Mouse (Mus musculus) cerebellum, adult 11-12 months (tissue): ENCODE results near the gene Mgat4e.
"Not testable (repeated sequence)": the region's sequence is repeated elsewhere in the genome, so short reads cannot be mapped to it uniquely, and the experiment has no call there.

Source experiments
- DNase-seq: peaks from one replicate; pipeline ENCODE4 v3.0.0; 2022

Mgat4e gene

GRCm38 (mm10) chr1:134555871-134556670, 6.6 kb upstream of the Mgat4e start:
- DNase-seq, result no peak

- peak; percentile 28 for DNase-seq
Measured at GRCm38 (mm10) chr1:134555240-134555870, 5.9 kb upstream of the Mgat4e start.

- DNase-seq, result no peak
Measured at GRCm38 (mm10) chr1:134552396-134552795, 2.9 kb upstream of the Mgat4e start.

DNA sequence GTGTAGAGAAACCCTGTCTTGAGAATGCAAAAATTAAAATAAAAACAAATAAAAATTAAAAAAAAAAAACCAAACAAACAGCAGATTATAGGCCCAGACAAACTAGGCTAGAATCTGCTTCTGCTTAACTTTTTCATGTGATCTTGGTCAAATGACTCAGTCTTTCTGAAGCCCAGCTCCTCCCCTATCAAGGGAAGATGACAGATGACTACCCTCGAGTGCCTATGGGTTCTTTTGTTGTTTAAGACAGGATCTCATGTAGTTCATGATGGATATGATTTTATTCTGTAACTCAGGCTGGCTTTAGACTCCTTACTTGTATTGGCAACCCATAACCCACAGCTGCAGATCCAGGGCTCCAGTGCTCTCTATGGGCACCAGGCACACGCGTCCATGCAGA, 2.4 kb upstream of the Mgat4e start:
- no peak for DNase-seq

DNA sequence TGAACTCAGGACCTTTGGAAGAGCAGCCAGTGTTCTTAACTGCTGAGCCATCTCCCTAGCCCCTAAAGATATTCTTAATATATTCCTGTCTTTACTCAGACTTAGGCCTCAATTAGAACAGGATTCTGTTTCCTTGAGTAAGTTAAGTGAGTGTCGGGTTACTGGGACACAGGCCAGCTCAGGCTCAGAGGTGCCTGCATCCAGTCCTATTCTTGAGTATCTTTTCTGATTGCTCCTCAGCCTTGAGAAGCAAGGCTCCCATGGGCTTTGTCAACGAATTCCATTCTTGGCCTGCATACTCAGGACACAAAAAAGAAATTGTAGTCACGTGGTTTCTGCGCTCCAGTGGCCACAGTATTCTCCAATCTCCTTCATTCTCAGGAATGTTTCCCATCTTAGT, 1.3 kb downstream of the Mgat4e start:
- DNase-seq, result no peak

DNA sequence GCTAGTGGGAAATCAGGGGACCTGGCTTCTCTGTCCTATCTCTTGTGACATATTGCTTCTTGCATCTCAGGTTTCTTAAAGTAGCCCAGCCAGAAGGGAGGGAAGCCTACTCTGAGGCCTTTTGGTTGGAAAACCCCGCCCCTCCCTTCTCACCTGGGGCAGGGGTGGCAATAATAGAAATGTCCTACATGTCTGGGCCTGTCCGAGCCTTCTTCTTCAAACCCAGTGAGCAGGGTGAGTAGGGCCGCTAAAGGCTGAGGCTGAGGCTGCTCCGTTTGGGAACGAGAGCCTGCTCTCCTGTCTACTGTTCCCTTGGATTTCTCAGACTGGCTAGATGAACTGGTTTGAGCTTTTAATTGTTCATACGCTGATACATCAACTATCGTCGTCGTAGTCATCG, 8.9 kb downstream of the Mgat4e start:
- DNase-seq, result no peak

DNA sequence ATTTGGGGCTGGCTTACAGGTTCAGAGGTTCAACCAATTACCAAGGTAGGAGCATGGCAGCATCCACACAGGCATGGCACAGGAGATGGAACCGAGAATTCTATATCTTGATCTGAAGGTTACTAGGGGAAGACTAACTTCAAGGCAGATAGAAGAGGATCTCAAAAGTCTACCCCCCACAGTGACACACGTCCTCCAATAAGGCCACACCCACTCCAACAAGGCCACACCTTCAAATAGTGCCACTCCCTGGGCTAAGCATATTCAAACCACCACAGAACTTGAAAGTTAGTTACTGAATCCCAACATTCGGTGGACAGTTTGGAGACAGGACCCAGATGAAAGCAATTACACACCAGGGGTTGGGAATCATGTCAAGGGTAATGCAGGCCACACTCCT, 14.0 kb downstream of the Mgat4e start:
- no peak for DNase-seq

GRCm38 (mm10) chr1:134535054-134535453, 14.4 kb downstream of the Mgat4e start:
- no peak for DNase-seq

DNA sequence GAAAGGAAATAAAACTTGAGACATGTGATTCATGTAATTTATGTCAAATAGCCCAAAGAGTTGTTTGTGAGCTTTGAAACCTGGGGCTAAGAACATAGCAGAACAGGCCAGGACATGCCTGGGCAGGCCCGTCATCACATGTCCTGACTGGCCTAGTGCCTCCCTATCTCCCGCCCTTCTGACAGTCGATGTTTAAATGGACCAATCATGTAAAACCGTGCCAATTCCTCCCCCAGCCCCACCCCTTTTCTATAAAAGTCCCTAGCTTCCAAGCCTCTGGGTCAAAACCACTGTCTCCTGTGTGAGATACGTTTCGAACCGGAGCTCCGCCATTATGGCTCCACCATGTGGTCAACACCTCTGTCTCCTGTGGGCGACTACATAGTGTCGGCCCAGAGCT, 15.8 kb downstream of the Mgat4e start:
- not testable (repeated sequence) for DNase-seq

DNA sequence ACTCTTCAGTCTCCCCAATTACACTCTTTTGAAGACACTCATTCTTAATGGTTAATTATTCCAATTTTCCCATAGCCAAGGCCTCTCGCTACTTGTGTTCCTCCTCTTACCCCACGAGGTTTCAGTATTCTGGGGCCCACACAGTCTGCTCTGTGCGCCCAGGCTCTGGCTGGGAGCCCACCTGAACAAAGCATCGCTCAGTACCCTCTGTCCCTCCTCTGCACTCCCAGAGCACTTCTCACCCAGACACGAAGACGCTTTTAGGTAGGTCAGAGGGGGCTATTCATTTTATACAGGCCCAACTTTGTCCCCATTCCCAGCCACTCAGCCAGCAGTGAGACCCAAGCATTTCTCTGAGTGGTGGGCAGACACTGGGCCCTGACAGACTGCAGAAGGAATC, 18.9 kb downstream of the Mgat4e start:
- no peak for DNase-seq

DNA sequence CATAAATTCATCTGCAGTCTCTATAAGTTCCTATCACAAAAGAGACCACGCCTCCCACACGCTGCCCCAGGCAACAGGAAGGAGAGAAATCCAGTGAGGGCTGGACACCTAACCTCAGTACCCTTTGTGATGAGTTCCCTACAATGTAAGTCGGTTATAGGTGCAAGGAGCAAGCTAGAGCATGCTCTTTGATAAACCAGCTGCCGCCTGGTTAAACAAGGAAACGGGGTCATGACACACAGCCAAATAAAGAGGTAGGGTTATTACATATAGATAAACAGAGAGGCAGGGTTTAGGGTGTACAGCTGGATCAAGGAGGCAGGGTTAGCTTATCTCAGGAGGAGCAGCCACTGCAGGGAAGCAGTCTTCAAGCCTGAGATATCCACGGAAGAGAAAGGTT, 22.7 kb downstream of the Mgat4e start:
- no peak for DNase-seq

DNA sequence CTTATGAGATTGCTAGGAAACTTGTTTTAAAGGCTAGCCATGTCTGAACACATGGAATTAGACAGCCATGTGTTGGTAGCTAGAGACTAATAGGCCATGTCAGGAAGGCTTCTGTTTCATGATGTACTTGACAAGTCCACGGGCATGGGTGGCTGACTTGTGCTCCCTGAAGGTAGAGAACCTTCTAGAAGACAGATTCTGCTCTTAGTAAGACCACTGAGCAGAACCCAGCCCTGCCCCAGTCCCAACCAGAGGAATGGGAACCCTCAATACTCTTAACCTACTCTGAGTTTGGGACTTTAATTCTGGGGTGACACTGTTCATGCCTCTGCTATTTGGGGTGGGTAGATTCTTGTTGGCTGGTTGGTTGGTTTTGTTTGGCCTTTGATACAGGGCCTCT, 24.5 kb downstream of the Mgat4e start:
- no peak for DNase-seq

GRCm38 (mm10) chr1:134524424-134524823, 25.1 kb downstream of the Mgat4e start:
- no peak for DNase-seq

GRCm38 (mm10) chr1:134522325-134522724, 27.2 kb downstream of the Mgat4e start:
- DNase-seq, result no peak

DNA sequence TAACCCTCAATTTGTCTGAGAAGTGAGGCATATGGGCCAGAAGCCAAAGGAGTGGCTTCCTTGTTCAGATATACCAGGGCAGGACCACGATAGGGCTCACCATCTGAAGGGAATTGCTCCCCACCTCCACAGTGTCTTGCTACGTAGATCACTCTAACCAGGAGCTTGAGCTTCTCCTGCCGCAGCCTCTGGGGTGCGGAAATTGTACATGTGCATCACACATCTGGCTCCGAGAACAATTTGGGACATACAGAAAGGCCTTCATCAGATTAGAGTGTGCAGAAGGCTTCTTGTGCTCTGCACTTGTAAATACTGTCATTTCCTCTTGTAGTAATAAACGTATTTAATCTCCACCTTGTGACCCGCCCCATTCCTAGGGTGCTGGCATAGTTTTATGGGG, 28.3 kb downstream of the Mgat4e start:
- no peak for DNase-seq

DNA sequence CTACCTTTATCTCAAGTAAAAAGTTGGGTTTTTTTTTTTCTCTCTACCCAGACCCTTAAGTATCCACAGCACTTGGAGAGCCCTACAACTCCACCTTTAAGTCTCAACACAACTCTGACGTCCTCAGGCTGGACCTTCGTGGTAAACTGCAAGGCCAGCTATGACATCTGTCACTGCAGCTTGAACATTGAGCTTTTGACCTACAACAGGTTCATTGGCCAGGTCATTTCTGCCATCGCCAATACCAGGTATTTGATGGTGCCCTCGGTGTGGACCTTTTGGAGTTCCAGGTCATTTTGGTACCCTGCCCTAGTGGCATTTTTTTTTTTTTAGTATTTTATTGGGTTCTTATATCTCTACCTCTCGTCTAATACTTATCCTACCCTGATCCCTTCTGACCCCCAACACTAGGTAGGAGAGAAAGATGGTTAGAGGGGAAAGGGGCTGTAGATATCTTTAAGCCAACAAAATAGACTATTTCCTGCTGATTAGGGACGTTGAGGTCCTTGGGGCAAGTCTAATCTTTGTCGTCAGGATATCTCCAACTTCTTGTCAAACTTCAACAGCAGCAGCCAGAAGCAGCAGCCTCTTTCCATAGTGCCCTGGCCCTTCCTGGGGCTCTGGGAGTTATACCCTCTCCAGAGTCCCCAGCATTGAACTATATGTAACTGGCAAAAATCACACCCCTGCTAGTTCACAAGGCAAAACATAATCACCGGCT, 29.3 kb downstream of the Mgat4e start:
- DNase-seq, result no peak

DNA sequence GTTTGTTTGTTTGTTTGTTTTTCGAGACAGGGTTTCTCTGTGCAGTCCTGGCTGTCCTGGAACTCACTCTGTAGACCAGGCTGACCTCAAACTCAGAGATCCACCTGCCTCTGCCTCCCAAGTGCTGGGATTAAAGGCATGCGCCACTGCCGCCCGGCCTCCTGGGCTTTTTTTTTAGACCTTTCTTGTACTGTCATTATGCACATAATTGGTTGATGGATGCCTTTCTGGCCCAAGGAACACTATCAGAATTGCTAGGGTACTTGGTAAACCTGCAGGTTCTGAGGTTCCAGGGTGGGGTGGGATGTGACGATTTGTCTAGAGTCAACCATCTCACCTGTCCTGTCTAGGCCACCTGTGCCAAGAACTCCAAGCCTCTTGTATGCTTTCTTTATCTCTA, 30.3 kb downstream of the Mgat4e start:
- not testable (repeated sequence) for DNase-seq

GRCm38 (mm10) chr1:134518677-134519076, 30.8 kb downstream of the Mgat4e start:
- DNase-seq, result peak; percentile 72

- not testable (repeated sequence) for DNase-seq
Measured at GRCm38 (mm10) chr1:134517841-134518240, 31.6 kb downstream of the Mgat4e start.

GRCm38 (mm10) chr1:134516491-134517198, 32.8 kb downstream of the Mgat4e start:
- no peak for DNase-seq

DNA sequence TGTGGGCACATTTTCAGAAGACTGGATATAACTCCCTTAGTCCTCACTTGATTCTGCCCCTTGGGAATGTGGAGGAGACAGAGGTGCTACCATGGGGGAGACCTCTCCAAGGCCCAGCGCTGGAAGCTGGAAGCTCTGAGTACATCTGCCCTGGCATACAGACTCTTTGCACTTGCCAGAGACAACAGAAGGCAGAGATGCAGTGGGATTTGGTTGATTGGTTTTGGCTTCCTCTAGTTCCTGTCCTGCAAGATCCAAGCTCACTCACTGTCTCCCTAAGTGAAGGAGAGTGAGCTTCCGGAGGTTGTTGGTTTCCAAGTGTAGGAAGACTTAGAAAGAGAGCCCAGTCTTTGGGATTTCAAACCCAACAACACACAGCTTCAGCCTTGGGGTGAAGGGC, 33.6 kb downstream of the Mgat4e start:
- no peak for DNase-seq

DNA sequence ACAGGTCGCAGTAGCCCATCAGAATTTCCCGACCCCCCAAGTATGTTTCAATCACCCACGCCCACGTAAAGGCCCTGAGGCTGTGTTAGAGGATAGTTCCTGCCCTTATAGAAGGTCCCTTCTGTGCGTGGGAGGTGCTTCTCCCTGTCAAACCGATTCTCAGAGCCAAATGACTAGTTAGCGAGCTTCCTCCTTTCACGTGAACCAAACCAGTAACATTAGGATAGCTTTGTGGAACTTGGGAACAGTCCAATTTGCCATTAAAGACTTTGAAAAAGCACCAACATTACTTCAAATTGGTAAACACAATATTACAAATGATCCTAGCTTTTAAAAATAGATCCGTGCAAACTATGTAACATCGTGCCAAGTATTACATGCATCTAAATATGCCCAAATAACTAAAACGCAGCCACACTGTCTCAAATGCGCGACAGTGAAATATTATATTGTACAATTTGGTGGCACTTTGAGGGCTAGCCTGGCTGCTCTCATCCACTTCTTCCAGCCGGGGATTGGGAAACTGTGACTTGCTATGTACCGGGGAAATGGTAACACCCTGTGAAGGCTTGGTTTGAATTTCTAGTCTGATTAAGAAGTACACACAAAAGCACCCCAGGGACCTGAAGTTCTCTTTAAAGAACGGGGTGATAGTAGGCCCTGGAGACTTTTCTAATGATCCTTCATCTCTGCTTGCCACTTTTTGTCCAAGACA, 35.4 kb downstream of the Mgat4e start:
- no peak for DNase-seq
